Mouse (Mus musculus): Measurements from ENCODE around the gene Gm12569. TPM values are rescaled to one million over a fixed set of nuclear protein-coding genes. Genes with fewer than 3 reads are reported as not detected.

The Gm12569 gene
- polyA plus RNA-seq (2015; fragmentation: Nextera tagmentation; extraction: Ambion mirVana), result not detected in 2 replicates

GRCm38 (mm10) chr11:51220308-51220707, at the start of gene Gm12569:
TSS of gene Gm12569 (plus strand) at chr11:51220473.
- no peak for ATAC-seq (ENCODE audit: low read depth)
- Histone ChIP-seq H3K27ac (ENCODE audit: low read length) (no peak within 1 kb of the TSS), H3K4me3 (ENCODE audit: low read depth, low read length) (no peak within 1 kb of the TSS), H3K4me2 (ENCODE audit: low read depth, low read length) (no peak within 1 kb of the TSS), H3K4me1 (ENCODE audit: control insufficient read depth, low read depth, low read length) (no peaks in the 10 kb centered on the region), H3K27me3 (ENCODE audit: control insufficient read depth, insufficient read depth, low read depth, low read length) (no peaks in the 10 kb centered on the region), H3K9ac (ENCODE audit: low read depth, low read length) (no peak within 1 kb of the TSS), H3K36me3 (ENCODE audit: control insufficient read depth, insufficient read depth) (no peaks in the 10 kb centered on the region), H3K9me3 (replicated peaks; ENCODE audit: control insufficient read depth, low read length) (no peaks in the 10 kb centered on the region)
- 76% methylated on average over 11 of the region's 11 CpGs for WGBS (ENCODE audit: insufficient replicate concordance)

GRCm38 (mm10) chr11:51202726-51203125, 17.5 kb upstream of the Gm12569 start:
- Histone ChIP-seq H3K4me3 (ENCODE audit: low read depth, low read length) (no peak overlapping the region), H3K27me3 (ENCODE audit: control insufficient read depth, insufficient read depth, low read depth, low read length) (no peaks in the 10 kb centered on the region), H3K4me2 (ENCODE audit: low read depth, low read length) (no peak overlapping the region), H3K36me3 (ENCODE audit: control insufficient read depth, insufficient read depth) (no peaks in the 10 kb centered on the region), H3K9ac (ENCODE audit: low read depth, low read length) (no peak overlapping the region), H3K9me3 (replicated peaks; ENCODE audit: control insufficient read depth, low read length) (no peaks in the 10 kb centered on the region), H3K4me1 (ENCODE audit: control insufficient read depth, low read depth, low read length) (no peaks in the 10 kb centered on the region), H3K27ac (ENCODE audit: low read length) (no peak overlapping the region)
- no peak for ATAC-seq (ENCODE audit: low read depth)
- 62% methylated on average over 5 of the region's 5 CpGs for WGBS (ENCODE audit: insufficient replicate concordance)

GRCm38 (mm10) chr11:51207758-51208157, 12.5 kb upstream of the Gm12569 start:
- ATAC-seq (ENCODE audit: low read depth), result no peak
- 61% methylated on average over 3 of the region's 3 CpGs for WGBS (ENCODE audit: insufficient replicate concordance)
- H3K27me3 ChIP-seq (ENCODE audit: control insufficient read depth, insufficient read depth, low read depth, low read length), result no peaks in the 10 kb centered on the region
- no peak overlapping the region for H3K9ac ChIP-seq (ENCODE audit: low read depth, low read length)
- H3K4me1 ChIP-seq (ENCODE audit: control insufficient read depth, low read depth, low read length), result no peaks in the 10 kb centered on the region
- no peak overlapping the region for H3K4me3 ChIP-seq (ENCODE audit: low read depth, low read length)
- H3K4me2 ChIP-seq (ENCODE audit: low read depth, low read length), result no peak overlapping the region
- H3K27ac ChIP-seq (ENCODE audit: low read length), result no peak overlapping the region
- H3K36me3 ChIP-seq (ENCODE audit: control insufficient read depth, insufficient read depth), result no peaks in the 10 kb centered on the region
- no peaks in the 10 kb centered on the region for H3K9me3 ChIP-seq (replicated peaks; ENCODE audit: control insufficient read depth, low read length)

- Histone ChIP-seq H3K27me3 (ENCODE audit: control insufficient read depth, insufficient read depth, low read depth, low read length) (no peaks in the 10 kb centered on the region), H3K4me2 (ENCODE audit: low read depth, low read length) (no peak overlapping the region), H3K9me3 (replicated peaks; ENCODE audit: control insufficient read depth, low read length) (no peaks in the 10 kb centered on the region), H3K9ac (ENCODE audit: low read depth, low read length) (no peak overlapping the region), H3K4me3 (ENCODE audit: low read depth, low read length) (no peak overlapping the region), H3K4me1 (ENCODE audit: control insufficient read depth, low read depth, low read length) (no peaks in the 10 kb centered on the region), H3K36me3 (ENCODE audit: control insufficient read depth, insufficient read depth) (no peaks in the 10 kb centered on the region), H3K27ac (ENCODE audit: low read length) (no peak overlapping the region)
- whole genome bisulfite sequencing (ENCODE audit: insufficient replicate concordance), result 67% methylated on average over 5 of the region's 5 CpGs
- ATAC-seq (ENCODE audit: low read depth), result no peak
These were observed 8.8 kb upstream of the Gm12569 start for GRCm38 (mm10) chr11:51211426-51211825.

DNA sequence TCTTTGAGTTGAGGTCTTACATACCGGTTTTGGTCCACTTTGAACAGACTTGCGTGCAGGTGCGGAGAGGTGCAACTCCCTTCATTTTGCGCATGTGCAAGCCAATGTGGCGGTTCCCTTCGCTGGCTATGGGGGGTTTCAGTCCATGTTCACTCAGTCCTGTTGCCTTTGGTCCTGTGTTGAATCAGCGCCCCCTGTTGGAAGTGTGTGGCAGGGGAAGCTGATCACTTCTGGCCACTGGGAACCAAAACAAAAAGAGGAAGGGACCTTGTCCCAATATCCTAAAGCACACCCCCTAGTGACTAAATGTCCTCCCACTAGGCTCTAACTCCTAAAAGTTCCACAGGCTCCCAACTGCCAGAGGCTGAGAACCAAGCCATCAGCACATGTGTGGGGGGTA, 6.3 kb upstream of the Gm12569 start:
- H3K4me2 ChIP-seq (ENCODE audit: low read depth, low read length), result no peak overlapping the region
- no peaks in the 10 kb centered on the region for H3K4me1 ChIP-seq (ENCODE audit: control insufficient read depth, low read depth, low read length)
- H3K4me3 ChIP-seq (ENCODE audit: low read depth, low read length), result no peak overlapping the region
- ATAC-seq (ENCODE audit: low read depth), result no peak
- H3K9ac ChIP-seq (ENCODE audit: low read depth, low read length), result no peak overlapping the region
- no peak overlapping the region for H3K27ac ChIP-seq (ENCODE audit: low read length)
- no peaks in the 10 kb centered on the region for H3K27me3 ChIP-seq (ENCODE audit: control insufficient read depth, insufficient read depth, low read depth, low read length)
- H3K36me3 ChIP-seq (ENCODE audit: control insufficient read depth, insufficient read depth), result no peaks in the 10 kb centered on the region
- no peaks in the 10 kb centered on the region for H3K9me3 ChIP-seq (replicated peaks; ENCODE audit: control insufficient read depth, low read length)
- 70% methylated on average over 7 of the region's 7 CpGs for WGBS (ENCODE audit: insufficient replicate concordance)

DNA sequence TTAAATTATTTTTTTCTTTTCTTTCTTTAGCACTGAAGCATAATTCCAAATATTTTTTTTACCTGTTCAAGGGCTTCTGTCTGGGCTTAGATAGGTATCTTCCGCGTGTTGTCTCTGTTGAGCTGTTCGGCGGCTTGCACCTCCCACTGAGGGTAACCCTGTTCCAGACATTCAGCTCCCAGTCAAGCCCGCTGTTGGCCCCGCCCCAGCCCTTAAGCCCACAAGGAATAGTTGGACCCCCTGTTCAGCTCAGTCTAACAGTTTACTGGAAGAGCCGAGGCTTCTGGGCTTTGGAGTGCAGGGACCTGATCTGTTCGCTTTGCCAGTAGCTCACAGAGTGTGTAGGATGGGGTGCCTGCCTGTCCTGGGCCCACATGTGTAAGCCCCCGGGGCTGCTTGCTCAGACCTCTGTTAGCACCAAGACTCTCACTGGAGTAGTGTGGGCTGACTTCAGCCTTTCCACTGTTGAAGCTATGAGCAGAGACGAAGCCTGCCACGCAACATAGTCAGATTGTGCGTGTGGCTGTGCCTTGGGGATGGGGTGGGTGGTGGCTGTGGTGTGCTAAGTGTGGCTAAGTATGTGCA, 785 bp upstream of the Gm12569 start:
- 74% methylated on average over 12 of the region's 12 CpGs for WGBS (ENCODE audit: insufficient replicate concordance)
- H3K36me3 ChIP-seq (ENCODE audit: control insufficient read depth, insufficient read depth), result no peaks in the 10 kb centered on the region
- no peak for ATAC-seq (ENCODE audit: low read depth)

GRCm38 (mm10) chr11:51227104-51227503, 6.8 kb downstream of the Gm12569 start:
- ATAC-seq (ENCODE audit: low read depth), result no peak
- Histone ChIP-seq H3K9ac (ENCODE audit: low read depth, low read length) (no peak overlapping the region), H3K4me1 (ENCODE audit: control insufficient read depth, low read depth, low read length) (no peaks in the 10 kb centered on the region), H3K4me3 (ENCODE audit: low read depth, low read length) (no peak overlapping the region), H3K4me2 (ENCODE audit: low read depth, low read length) (no peak overlapping the region), H3K27me3 (ENCODE audit: control insufficient read depth, insufficient read depth, low read depth, low read length) (no peaks in the 10 kb centered on the region), H3K27ac (ENCODE audit: low read length) (no peak overlapping the region), H3K9me3 (replicated peaks; ENCODE audit: control insufficient read depth, low read length) (no peaks in the 10 kb centered on the region), H3K36me3 (ENCODE audit: control insufficient read depth, insufficient read depth) (no peaks in the 10 kb centered on the region)
- WGBS (ENCODE audit: insufficient replicate concordance), result 63% methylated on average over 4 of the region's 4 CpGs

More for the DNA sequence above, 785 bp upstream of the Gm12569 start:
- H3K27me3 ChIP-seq (ENCODE audit: control insufficient read depth, insufficient read depth, low read depth, low read length), result no peaks in the 10 kb centered on the region
- no peak overlapping the region for H3K27ac ChIP-seq (ENCODE audit: low read length)
- H3K4me2 ChIP-seq (ENCODE audit: low read depth, low read length), result no peak overlapping the region
- H3K9ac ChIP-seq (ENCODE audit: low read depth, low read length), result no peak overlapping the region
- no peaks in the 10 kb centered on the region for H3K4me1 ChIP-seq (ENCODE audit: control insufficient read depth, low read depth, low read length)
- H3K4me3 ChIP-seq (ENCODE audit: low read depth, low read length), result no peak overlapping the region
- no peaks in the 10 kb centered on the region for H3K9me3 ChIP-seq (replicated peaks; ENCODE audit: control insufficient read depth, low read length)

GRCm38 (mm10) chr11:51234626-51235025, 14.4 kb downstream of the Gm12569 start:
- no peak for ATAC-seq (ENCODE audit: low read depth)
- Histone ChIP-seq H3K4me1 (ENCODE audit: control insufficient read depth, low read depth, low read length) (no peaks in the 10 kb centered on the region), H3K4me3 (ENCODE audit: low read depth, low read length) (no peak overlapping the region), H3K27me3 (ENCODE audit: control insufficient read depth, insufficient read depth, low read depth, low read length) (no peaks in the 10 kb centered on the region), H3K36me3 (ENCODE audit: control insufficient read depth, insufficient read depth) (no peaks in the 10 kb centered on the region), H3K9me3 (replicated peaks; ENCODE audit: control insufficient read depth, low read length) (no peaks in the 10 kb centered on the region), H3K27ac (ENCODE audit: low read length) (no peak overlapping the region), H3K9ac (ENCODE audit: low read depth, low read length) (no peak overlapping the region), H3K4me2 (ENCODE audit: low read depth, low read length) (no peak overlapping the region)
- WGBS (ENCODE audit: insufficient replicate concordance), result 56% methylated on average over 9 of the region's 9 CpGs

GRCm38 (mm10) chr11:51242897-51243296, 22.6 kb downstream of the Gm12569 start:
- no peaks in the 10 kb centered on the region for H3K4me1 ChIP-seq (ENCODE audit: control insufficient read depth, low read depth, low read length)
- H3K4me2 ChIP-seq (ENCODE audit: low read depth, low read length), result no peak overlapping the region
- no peaks in the 10 kb centered on the region for H3K36me3 ChIP-seq (ENCODE audit: control insufficient read depth, insufficient read depth)
- no peaks in the 10 kb centered on the region for H3K9me3 ChIP-seq (replicated peaks; ENCODE audit: control insufficient read depth, low read length)
- ATAC-seq (ENCODE audit: low read depth), result no peak
- WGBS (ENCODE audit: insufficient replicate concordance), result 53% methylated on average over 2 of the region's 2 CpGs
- no peak overlapping the region for H3K9ac ChIP-seq (ENCODE audit: low read depth, low read length)
- H3K4me3 ChIP-seq (ENCODE audit: low read depth, low read length), result no peak overlapping the region
- no peak overlapping the region for H3K27ac ChIP-seq (ENCODE audit: low read length)
- H3K27me3 ChIP-seq (ENCODE audit: control insufficient read depth, insufficient read depth, low read depth, low read length), result no peaks in the 10 kb centered on the region
